Mouse (Mus musculus) kidney, embryonic 16.5 days (tissue): ENCODE measurements around the gene Zc3h15. TPM values are rescaled to one million over a fixed set of nuclear protein-coding genes. Genes with fewer than 3 reads are reported as not detected.
A peak's percentile ranks its signal among the peaks of the same experiment; 100 is the strongest.

ENCODE experiments used
- ATAC-seq: fragments of 200-750 bp; cut with Nextera tagmentation; 2 replicates; pipeline ENCODE4 v1.8.0; 2017; ENCODE audit warnings: moderate TSS enrichment; ENCODE audit not compliant: low FRiP score, low TSS enrichment
- H3K27ac ChIP-seq: fragments of 300-500 bp; sonication (generic); 2 replicates; pipeline ENCODE4 v1.5.1; 2014; ENCODE audit warnings: low read length
- H3K27me3 ChIP-seq: fragments of 300-500 bp; sonication (generic); 2 replicates; pipeline ENCODE4 v1.6.1; 2014; ENCODE audit warnings: low read length, control low read depth, mixed read lengths; ENCODE audit not compliant: insufficient read depth
- H3K36me3 ChIP-seq: fragments of 300-500 bp; sonication (generic); 2 replicates; pipeline ENCODE4 v1.6.1; 2014; ENCODE audit warnings: low read length, control low read depth, mixed read lengths; ENCODE audit not compliant: insufficient read depth
- H3K4me1 ChIP-seq: fragments of 300-500 bp; sonication (generic); 2 replicates; pipeline ENCODE4 v1.6.1; 2014; ENCODE audit warnings: low read length, control low read depth, mixed read lengths; ENCODE audit not compliant: insufficient read depth
- H3K4me2 ChIP-seq: fragments of 300-500 bp; sonication (generic); replicated peaks from 2 replicates; pipeline ENCODE4 v1.6.1; 2014; ENCODE audit warnings: low read depth, low read length
- H3K4me3 ChIP-seq: fragments of 300-500 bp; sonication (generic); 2 replicates; pipeline ENCODE4 v1.5.1; 2014; ENCODE audit warnings: mild to moderate bottlenecking, low read length
- H3K9ac ChIP-seq: fragments of 300-500 bp; sonication (generic); replicated peaks from 2 replicates; pipeline ENCODE4 v1.6.1; 2014; ENCODE audit warnings: low read length
- H3K9me3 ChIP-seq: fragments of 300-500 bp; sonication (generic); 2 replicates; pipeline ENCODE4 v1.6.1; 2016; ENCODE audit warnings: low read length, control low read depth
- WGBS: fragments of 180-500 bp; shearing (Covaris S2); extraction: QIAGEN DNeasy Blood & Tissue Kit; methylation state at CpG from one replicate; pipeline ENCODE4 v1.1.7; 2014; 5-methylcytosine and 5-hydroxymethylcytosine counted together
- polyA plus RNA-seq: library from polyadenylated mRNA; unstranded; fragments of >200 nt; fragmentation: Nextera tagmentation; extraction: Ambion mirVana; gene quantifications from 2 replicates; pipeline ENCODE4 v1.2.1, GENCODE M21; 2015

Zc3h15 gene
- polyA plus RNA-seq, 1 experiment from 2014 or later: 120 TPM

GRCm38 (mm10) chr2:83671843-83672242 lies 27.6 kb downstream of the Zc3h15 start:
- Histone ChIP-seq H3K27me3 (no peaks in the 10 kb centered on the region), H3K4me3 (no peak overlapping the region), H3K4me2 (no peak overlapping the region), H3K36me3 (peaks cover 14% of the 10 kb centered on the region; the same call in 1 of the 2 replicates), H3K9ac (no peak overlapping the region), H3K4me1 (peaks cover 20% of the 10 kb centered on the region), H3K9me3 (no peaks in the 10 kb centered on the region), H3K27ac (no peak overlapping the region)
- WGBS: 87% methylated on average over 2 of the region's 2 CpGs
- no peak for ATAC-seq

DNA sequence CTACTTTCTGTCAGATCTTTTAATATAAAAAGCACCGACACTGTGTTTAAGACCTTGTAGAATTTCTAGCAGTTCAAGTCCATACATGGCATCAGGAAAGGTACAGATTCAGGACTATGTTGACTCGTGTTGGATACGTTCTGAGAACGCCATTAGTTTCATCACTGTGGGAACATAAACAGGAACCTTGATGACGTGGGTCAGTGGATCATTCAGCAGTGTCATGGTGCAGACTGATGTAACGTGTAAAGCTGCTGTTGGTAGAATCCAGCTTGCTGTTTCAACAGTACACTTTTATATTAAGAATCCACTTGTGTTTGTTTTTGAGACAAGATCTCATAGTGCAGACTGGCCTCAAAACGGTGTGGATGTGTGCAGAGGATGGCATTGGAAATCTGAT lies 28.8 kb downstream of the Zc3h15 start:
- peaks cover 23% of the 10 kb centered on the region for H3K4me1 ChIP-seq
- no peaks in the 10 kb centered on the region for H3K27me3 ChIP-seq
- H3K36me3 ChIP-seq: peaks cover 14% of the 10 kb centered on the region; the same call in 1 of the 2 replicates
- 33% methylated on average over 7 of the region's 7 CpGs for WGBS
- no peak overlapping the region for H3K9ac ChIP-seq
- no peaks in the 10 kb centered on the region for H3K9me3 ChIP-seq
- no peak overlapping the region for H3K4me2 ChIP-seq
- peak overlapping the region; percentile 50; the same call in 1 of the 2 replicates for H3K27ac ChIP-seq
- ATAC-seq: 0 out of 2 replicates have a peak, but pooled peaks have one; percentile 8
- H3K4me3 ChIP-seq: no peak overlapping the region

GRCm38 (mm10) chr2:83673843-83674242 lies 29.6 kb downstream of the Zc3h15 start:
- no peaks in the 10 kb centered on the region for H3K9me3 ChIP-seq
- H3K27me3 ChIP-seq: no peaks in the 10 kb centered on the region
- H3K36me3 ChIP-seq: peaks cover 10% of the 10 kb centered on the region; the same call in 1 of the 2 replicates
- no peak overlapping the region for H3K9ac ChIP-seq
- WGBS: 92% methylated on average over 2 of the region's 2 CpGs
- peaks cover 23% of the 10 kb centered on the region for H3K4me1 ChIP-seq
- H3K4me3 ChIP-seq: no peak overlapping the region
- ATAC-seq: no peak
- no peak overlapping the region for H3K27ac ChIP-seq
- no peak overlapping the region for H3K4me2 ChIP-seq

GRCm38 (mm10) chr2:83674421-83674820 lies 30.2 kb downstream of the Zc3h15 start:
- no peak overlapping the region for H3K4me3 ChIP-seq
- H3K27ac ChIP-seq: no peak overlapping the region
- WGBS: 85% methylated on average over 7 of the region's 7 CpGs
- H3K4me2 ChIP-seq: no peak overlapping the region
- no peaks in the 10 kb centered on the region for H3K9me3 ChIP-seq
- no peak for ATAC-seq
- peaks cover 23% of the 10 kb centered on the region for H3K4me1 ChIP-seq
- H3K9ac ChIP-seq: no peak overlapping the region
- H3K27me3 ChIP-seq: no peaks in the 10 kb centered on the region
- H3K36me3 ChIP-seq: peaks cover 10% of the 10 kb centered on the region; the same call in 1 of the 2 replicates

DNA sequence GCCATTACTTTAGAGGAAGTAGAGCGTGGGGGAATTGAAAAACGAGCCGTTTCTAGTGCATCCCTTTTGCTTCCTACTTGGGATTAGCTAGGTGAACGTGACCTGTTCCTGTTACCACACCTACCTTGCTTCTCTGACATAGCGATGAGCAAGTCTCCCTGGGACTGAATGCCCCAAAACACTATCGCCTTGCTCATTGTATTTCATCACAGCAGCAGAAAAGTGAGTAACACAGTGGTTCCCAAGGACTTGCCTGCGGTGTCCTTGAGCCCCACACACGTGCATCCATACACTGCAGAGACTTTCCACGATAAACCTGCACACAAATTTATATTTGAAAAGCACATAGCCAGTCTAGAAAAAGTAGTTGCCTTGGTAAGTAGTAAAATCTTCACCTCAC lies 30.7 kb downstream of the Zc3h15 start:
- Histone ChIP-seq H3K9me3 (no peaks in the 10 kb centered on the region), H3K27me3 (no peaks in the 10 kb centered on the region), H3K4me2 (no peak overlapping the region), H3K4me1 (peaks cover 23% of the 10 kb centered on the region), H3K36me3 (peaks cover 10% of the 10 kb centered on the region; the same call in 1 of the 2 replicates), H3K9ac (no peak overlapping the region), H3K4me3 (no peak overlapping the region), H3K27ac (no peak overlapping the region)
- WGBS: 85% methylated on average over 9 of the region's 9 CpGs
- ATAC-seq: no peak

DNA sequence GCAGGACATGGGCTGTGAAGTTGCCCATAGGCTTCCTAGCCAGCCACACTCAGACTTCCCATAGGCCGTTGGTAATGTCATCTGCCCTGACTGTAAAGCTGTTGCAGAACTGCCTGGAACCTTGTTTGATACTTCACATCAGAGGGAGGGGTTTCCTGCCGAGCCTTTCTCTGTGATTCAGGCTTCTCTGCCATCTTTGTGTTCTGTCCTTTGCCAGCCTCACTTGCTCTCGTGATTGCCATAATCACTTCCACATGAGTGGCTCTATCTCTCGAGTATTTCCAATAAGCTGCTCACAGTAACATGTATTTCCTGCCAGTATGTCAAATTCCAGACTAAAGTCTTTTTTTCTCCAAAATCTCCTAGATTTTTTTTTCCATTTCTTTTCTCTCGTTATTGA lies 31.4 kb downstream of the Zc3h15 start:
- Histone ChIP-seq H3K9ac (no peak overlapping the region), H3K4me1 (peaks cover 23% of the 10 kb centered on the region), H3K4me2 (no peak overlapping the region), H3K27ac (no peak overlapping the region), H3K36me3 (peaks cover 10% of the 10 kb centered on the region; the same call in 1 of the 2 replicates), H3K4me3 (no peak overlapping the region), H3K27me3 (no peaks in the 10 kb centered on the region), H3K9me3 (no peaks in the 10 kb centered on the region)
- WGBS: 60% methylated on average over 5 of the region's 5 CpGs
- no peak for ATAC-seq

DNA sequence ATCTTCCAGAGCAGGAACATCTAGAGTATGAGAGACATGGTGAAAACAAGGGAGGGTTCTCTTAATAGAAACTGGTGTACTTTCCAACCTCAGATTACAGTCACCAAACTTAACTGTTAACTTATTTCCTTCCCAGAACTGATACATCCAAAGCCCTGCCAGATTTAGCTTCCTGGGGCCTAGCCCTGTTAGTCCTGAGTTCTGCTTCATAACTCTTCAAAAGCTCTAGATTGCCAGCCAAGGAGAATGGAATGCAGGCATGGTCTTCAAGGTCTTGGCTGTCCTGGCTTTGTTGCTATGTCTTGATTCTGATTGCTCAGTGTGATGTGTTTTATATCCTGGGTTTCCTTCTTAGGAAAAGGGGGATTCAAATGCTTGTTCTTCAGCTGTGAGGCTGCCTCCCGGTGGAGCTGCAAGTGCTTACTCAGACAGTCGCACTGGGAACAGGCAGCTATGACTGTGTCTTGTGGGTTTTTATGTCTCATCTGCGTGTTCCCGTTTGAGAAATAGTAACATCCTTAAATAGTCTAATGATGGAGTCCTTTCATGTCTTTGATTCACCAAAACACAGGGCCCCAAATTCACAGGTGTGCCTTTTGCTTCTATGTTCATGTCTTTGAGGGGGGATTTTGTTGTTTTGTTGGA lies 32.1 kb downstream of the Zc3h15 start:
- H3K9me3 ChIP-seq: no peaks in the 10 kb centered on the region
- H3K4me2 ChIP-seq: no peak overlapping the region
- H3K4me1 ChIP-seq: peaks cover 30% of the 10 kb centered on the region
- no peak for ATAC-seq
- H3K27ac ChIP-seq: peak overlapping the region; percentile 36; the same call in 1 of the 2 replicates
- WGBS: 75% methylated on average over 4 of the region's 4 CpGs
- no peak overlapping the region for H3K9ac ChIP-seq
- H3K36me3 ChIP-seq: peaks cover 10% of the 10 kb centered on the region; the same call in 1 of the 2 replicates
- H3K27me3 ChIP-seq: no peaks in the 10 kb centered on the region
- H3K4me3 ChIP-seq: no peak overlapping the region

DNA sequence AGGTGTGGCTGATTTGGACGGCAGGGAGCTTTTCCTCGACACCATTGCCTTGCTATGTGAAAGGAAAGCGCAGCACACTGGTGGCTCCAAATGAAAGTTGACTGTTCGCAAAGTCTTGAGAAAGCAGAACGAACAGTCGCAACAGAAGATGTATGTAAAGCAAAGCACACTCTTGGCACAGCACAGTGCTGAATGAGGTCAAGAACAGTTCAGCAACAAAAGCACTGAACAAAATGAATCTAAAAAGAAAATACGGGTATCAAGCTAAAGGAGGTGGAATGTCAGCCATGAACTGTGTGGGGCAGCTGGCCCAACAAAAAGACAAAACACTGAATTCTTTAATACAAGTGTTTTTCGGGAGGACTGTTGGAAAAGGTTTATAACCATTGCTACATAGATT lies 37.1 kb downstream of the Zc3h15 start:
- Histone ChIP-seq H3K4me3 (no peak overlapping the region), H3K9me3 (no peaks in the 10 kb centered on the region), H3K4me1 (peaks cover 22% of the 10 kb centered on the region), H3K9ac (no peak overlapping the region), H3K36me3 (no peaks in the 10 kb centered on the region), H3K4me2 (no peak overlapping the region), H3K27me3 (no peaks in the 10 kb centered on the region), H3K27ac (peak overlapping the region; percentile 77)
- ATAC-seq: peak; percentile 64; the same call in 1 of the 2 replicates
- 65% methylated on average over 8 of the region's 8 CpGs for WGBS

GRCm38 (mm10) chr2:83681785-83682184 lies 37.5 kb downstream of the Zc3h15 start:
- no peaks in the 10 kb centered on the region for H3K9me3 ChIP-seq
- H3K4me2 ChIP-seq: no peak overlapping the region
- WGBS: 35% methylated on average over 6 of the region's 6 CpGs
- peak overlapping the region; percentile 77 for H3K27ac ChIP-seq
- no peak for ATAC-seq
- H3K4me1 ChIP-seq: peaks cover 17% of the 10 kb centered on the region
- H3K36me3 ChIP-seq: no peaks in the 10 kb centered on the region
- no peaks in the 10 kb centered on the region for H3K27me3 ChIP-seq
- no peak overlapping the region for H3K4me3 ChIP-seq
- no peak overlapping the region for H3K9ac ChIP-seq

DNA sequence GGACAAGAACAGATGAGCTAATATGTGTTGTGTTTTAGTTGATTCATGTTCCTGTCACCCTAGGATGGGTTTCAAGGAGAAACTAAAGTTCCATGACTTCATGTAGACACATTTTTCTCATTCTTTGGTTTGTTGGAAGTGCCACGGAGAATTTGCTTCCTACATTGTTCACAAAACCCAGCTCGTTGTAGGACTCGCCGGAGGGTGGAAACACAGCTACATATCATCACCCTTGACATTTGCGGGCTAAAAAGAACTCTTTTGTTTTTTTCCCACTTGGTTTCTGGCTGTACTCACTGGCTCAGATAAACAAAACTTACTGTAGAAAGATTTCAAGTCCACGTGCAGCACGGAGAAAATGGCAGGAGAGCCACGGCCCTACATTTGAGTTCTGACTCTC lies 38.0 kb downstream of the Zc3h15 start:
- WGBS: 28% methylated on average over 8 of the region's 8 CpGs

More for the DNA sequence above, 38.0 kb downstream of the Zc3h15 start:
- no peaks in the 10 kb centered on the region for H3K9me3 ChIP-seq
- no peak overlapping the region for H3K4me3 ChIP-seq
- no peaks in the 10 kb centered on the region for H3K27me3 ChIP-seq
- H3K36me3 ChIP-seq: no peaks in the 10 kb centered on the region
- H3K9ac ChIP-seq: no peak overlapping the region
- ATAC-seq: no peak; the same call in 1 of the 2 replicates
- peak overlapping the region; percentile 80 for H3K27ac ChIP-seq
- H3K4me1 ChIP-seq: peaks cover 13% of the 10 kb centered on the region
- H3K4me2 ChIP-seq: 0 out of 2 replicates have a peak overlapping the region, but pooled peaks have one; percentile 15
